Mouse (Mus musculus): Measurements from ENCODE around the gene Elof1.
"Not testable (repeated sequence)": the region's sequence is repeated elsewhere in the genome, so short reads cannot be mapped to it uniquely, and the experiment has no call there.

The Elof1 gene

GRCm38 (mm10) chr9:22089281-22089680 lies 27.7 kb downstream of the Elof1 start:
- no peak for DNase-seq

- DNase-seq: no peak
Measured at GRCm38 (mm10) chr9:22087034-22087618, 29.8 kb downstream of the Elof1 start.

- DNase-seq: no peak
Measured at GRCm38 (mm10) chr9:22086012-22086411, 31.0 kb downstream of the Elof1 start.

- peak; percentile 95 for DNase-seq
Measured at GRCm38 (mm10) chr9:22085022-22085834, 31.7 kb downstream of the Elof1 start, which contains the start of gene Ecsit. Gene Ecsit, minus strand, starts transcription at chr9:22085438.

GRCm38 (mm10) chr9:22084667-22085021 lies 32.3 kb downstream of the Elof1 start:
- no peak for DNase-seq

- DNase-seq: no peak
Measured at GRCm38 (mm10) chr9:22076223-22076622, 40.7 kb downstream of the Elof1 start.

- not testable (repeated sequence) for DNase-seq
Measured at GRCm38 (mm10) chr9:22075778-22076177, 41.2 kb downstream of the Elof1 start.

- no peak for DNase-seq
Measured at GRCm38 (mm10) chr9:22072276-22072675, 44.7 kb downstream of the Elof1 start.

GRCm38 (mm10) chr9:22070791-22071573 lies 46.0 kb downstream of the Elof1 start, which contains the start of the genes Gm49318 and Zfp653:
Gene Gm49318, minus strand, starts transcription at chr9:22071259.
Gene Zfp653, minus strand, starts transcription at chr9:22071376.
- peak; percentile 97 to 98 for DNase-seq

GRCm38 (mm10) chr9:22069881-22070553 lies 47.0 kb downstream of the Elof1 start:
- DNase-seq: no peak

- no peak for DNase-seq
Measured at GRCm38 (mm10) chr9:22067195-22067594, 49.8 kb downstream of the Elof1 start.

- peak; percentile 56 to 69 for DNase-seq
Measured at GRCm38 (mm10) chr9:22066433-22066832, 50.5 kb downstream of the Elof1 start.

- no peak for DNase-seq
Measured at GRCm38 (mm10) chr9:22065642-22066041, 51.3 kb downstream of the Elof1 start.

- DNase-seq: no peak
Measured at GRCm38 (mm10) chr9:22064341-22064740, 52.6 kb downstream of the Elof1 start.
